Mouse (Mus musculus) E14TG2a.4 (cell line): ENCODE measurements around the gene H2al1j.
"Not testable (repeated sequence)": the region's sequence is repeated elsewhere in the genome, so short reads cannot be mapped to it uniquely, and the experiment has no call there.

Experiments
- CTCF ChIP-seq: conservative IDR thresholded peaks from 2 replicates; pipeline ENCODE4 v1.5.1; 2014; ENCODE audit warnings: low read length
- POU5F1 ChIP-seq: IDR thresholded peaks from 2 replicates; pipeline ENCODE4 v1.6.1; 2014; ENCODE audit warnings: low read length, borderline replicate concordance

GRCm38 (mm10) chrX:11308524-11308923 lies 19.1 kb upstream of the H2al1j start, which contains the start of gene H2al1d:
- TF ChIP-seq POU5F1, CTCF: not testable (repeated sequence)
